Mouse (Mus musculus) stomach, embryonic 14.5 days (tissue): ENCODE measurements around the gene Atxn2l. TPM values are rescaled to one million over a fixed set of nuclear protein-coding genes. Genes with fewer than 3 reads are reported as not detected.

Experiments used
- ATAC-seq: fragments of 200-750 bp; cut with Nextera tagmentation; 2 replicates; pipeline ENCODE4 v1.8.0; 2017; ENCODE audit warnings: low read depth, moderate TSS enrichment; ENCODE audit not compliant: insufficient number of reproducible peaks, insufficient read depth, low FRiP score
- H3K27ac ChIP-seq: fragments of 300-500 bp; sonication (generic); 2 replicates; pipeline ENCODE4 v1.5.1; 2014; ENCODE audit warnings: mild to moderate bottlenecking, low read length, moderate library complexity, mixed read lengths
- H3K27me3 ChIP-seq: fragments of 300-500 bp; sonication (generic); 2 replicates; pipeline ENCODE4 v1.6.1; 2014; ENCODE audit warnings: low read length, control low read depth, mixed read lengths; ENCODE audit not compliant: control insufficient read depth, insufficient read depth
- H3K36me3 ChIP-seq: fragments of 300-500 bp; sonication (generic); 2 replicates; pipeline ENCODE4 v1.6.1; 2014; ENCODE audit warnings: mild to moderate bottlenecking, control low read depth, low read length, moderate library complexity, mixed read lengths; ENCODE audit not compliant: control insufficient read depth, insufficient read depth
- H3K4me1 ChIP-seq: fragments of 300-500 bp; sonication (generic); 2 replicates; pipeline ENCODE4 v1.6.1; 2014; ENCODE audit warnings: low read length, control low read depth, mixed read lengths; ENCODE audit not compliant: control insufficient read depth, insufficient read depth
- H3K4me2 ChIP-seq: fragments of 300-500 bp; sonication (generic); replicated peaks from 2 replicates; pipeline ENCODE4 v1.6.1; 2014; ENCODE audit warnings: low read depth, low read length, control low read depth
- H3K4me3 ChIP-seq: fragments of 300-500 bp; sonication (generic); 2 replicates; pipeline ENCODE4 v1.5.1; 2014; ENCODE audit warnings: low read depth, low read length, control low read depth
- H3K9ac ChIP-seq: fragments of 300-500 bp; sonication (generic); replicated peaks from 2 replicates; pipeline ENCODE4 v1.6.1; 2014; ENCODE audit warnings: low read depth, mild to moderate bottlenecking, control low read depth, low read length, moderate library complexity, mixed read lengths
- H3K9me3 ChIP-seq: fragments of 300-500 bp; sonication (generic); 2 replicates; pipeline ENCODE4 v1.6.1; 2016; ENCODE audit warnings: low read depth, low read length, control low read depth; ENCODE audit not compliant: control insufficient read depth
- WGBS: fragments of 180-500 bp; shearing (Covaris S2); extraction: QIAGEN DNeasy Blood & Tissue Kit; methylation state at CpG from one replicate; pipeline ENCODE4 v1.1.7; 2014; 5-methylcytosine and 5-hydroxymethylcytosine counted together
- polyA plus RNA-seq: library from polyadenylated mRNA; unstranded; fragments of >200 nt; fragmentation: Nextera tagmentation; extraction: Ambion mirVana; gene quantifications from 2 replicates; pipeline ENCODE4 v1.2.1, GENCODE M21; 2014

Atxn2l gene
- polyA plus RNA-seq, 1 experiment from 2014 or later: 45.6 TPM

- H3K9me3 ChIP-seq: no peaks in the 10 kb centered on the region
- WGBS: under 1% methylated on average over 32 of the region's 32 CpGs
- no peaks in the 10 kb centered on the region for H3K27me3 ChIP-seq
- ATAC-seq: peak; percentile 90
- 0 out of 2 replicates have a peak, but pooled peaks cover 8% of the 10 kb centered on the region for H3K4me1 ChIP-seq
- H3K36me3 ChIP-seq: peaks cover 20% of the 10 kb centered on the region
- H3K27ac ChIP-seq: peak within 1 kb of the TSS; percentile 79
- H3K4me3 ChIP-seq: peak within 1 kb of the TSS; percentile 59
- H3K4me2 ChIP-seq: peak within 1 kb of the TSS; percentile 95
- peak within 1 kb of the TSS; percentile 67 for H3K9ac ChIP-seq
These were observed 16.2 kb downstream of the Atxn2l start, which contains the start of gene Tufm for GRCm38 (mm10) chr7:126487052-126487483. TSS of gene Tufm (plus strand) at chr7:126487361.

GRCm38 (mm10) chr7:126482392-126482871 lies 20.8 kb downstream of the Atxn2l start:
- peak; percentile 92 for ATAC-seq
- peak overlapping the region; percentile 28; the same call in 1 of the 2 replicates for H3K9ac ChIP-seq
- peak overlapping the region; percentile 59; the same call in 1 of the 2 replicates for H3K27ac ChIP-seq
- no peaks in the 10 kb centered on the region for H3K4me1 ChIP-seq
- H3K27me3 ChIP-seq: no peaks in the 10 kb centered on the region
- peaks cover 3% of the 10 kb centered on the region; the same call in 1 of the 2 replicates for H3K9me3 ChIP-seq
- peak overlapping the region; percentile 57 for H3K4me2 ChIP-seq
- WGBS: 1% methylated on average over 23 of the region's 23 CpGs
- no peaks in the 10 kb centered on the region for H3K36me3 ChIP-seq
- peak overlapping the region; percentile 23 for H3K4me3 ChIP-seq

DNA sequence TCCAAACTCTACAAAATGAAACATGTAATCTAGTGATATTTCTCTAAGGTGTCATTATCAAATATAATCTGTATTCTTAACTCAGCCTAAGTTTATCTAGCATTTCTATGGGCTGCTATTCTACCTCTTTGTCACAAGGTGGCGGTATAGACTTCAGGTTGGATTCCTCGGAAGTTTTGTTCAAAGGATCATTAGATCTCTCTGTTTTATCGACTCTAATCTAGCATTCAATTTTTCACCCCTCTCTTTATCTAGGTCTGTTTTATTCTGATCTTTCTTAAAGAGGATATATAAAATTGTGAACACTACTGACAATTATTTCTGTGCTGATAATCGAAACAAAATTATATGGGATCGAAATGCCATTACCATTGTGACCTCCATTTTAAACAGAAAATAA lies 21.5 kb downstream of the Atxn2l start:
- ATAC-seq: no peak
- no peak overlapping the region for H3K27ac ChIP-seq
- no peaks in the 10 kb centered on the region for H3K27me3 ChIP-seq
- H3K4me2 ChIP-seq: no peak overlapping the region
- 27% methylated on average over 5 of the region's 5 CpGs for WGBS
- H3K4me3 ChIP-seq: no peak overlapping the region
- no peak overlapping the region for H3K9ac ChIP-seq
- no peaks in the 10 kb centered on the region for H3K36me3 ChIP-seq
- no peaks in the 10 kb centered on the region for H3K4me1 ChIP-seq
- peaks cover 3% of the 10 kb centered on the region; the same call in 1 of the 2 replicates for H3K9me3 ChIP-seq

DNA sequence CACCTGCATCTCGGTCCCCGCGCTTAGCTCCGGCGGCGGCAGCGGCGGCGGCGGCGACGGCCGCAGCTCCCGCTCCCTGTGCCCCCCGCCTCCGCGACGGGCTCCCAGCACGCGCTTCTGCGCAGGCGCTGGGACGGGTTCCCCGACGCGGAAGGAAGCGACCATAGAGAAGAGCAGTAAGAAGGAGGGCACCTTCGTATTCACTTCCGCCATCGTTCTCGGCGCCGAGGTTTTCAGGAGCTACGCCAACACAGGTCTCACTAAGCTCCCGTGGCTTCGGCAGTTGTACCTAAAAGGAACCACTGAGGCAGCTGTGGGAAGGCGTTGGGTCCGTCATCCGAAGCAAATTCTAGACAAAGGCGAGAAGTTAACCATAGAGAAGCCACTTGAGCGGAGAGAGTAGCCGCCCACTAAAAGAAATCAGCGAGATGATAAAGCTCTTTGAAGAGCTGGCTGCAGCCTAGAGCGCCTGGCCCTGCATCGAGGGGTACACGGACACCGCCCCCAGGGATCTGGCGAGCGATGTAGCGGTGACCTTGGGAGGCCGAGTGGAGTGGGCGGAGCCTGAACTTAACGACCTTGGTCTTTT lies 28.1 kb downstream of the Atxn2l start, which contains the start of gene Sh2b1:
TSS of gene Sh2b1 (minus strand) at position 432 of the 589 bp plus-strand sequence.
- H3K4me2 ChIP-seq: peak within 1 kb of the TSS; percentile 78
- H3K9ac ChIP-seq: peak within 1 kb of the TSS; percentile 93
- H3K27ac ChIP-seq: peak within 1 kb of the TSS; percentile 84; the same call in 1 of the 2 replicates
- peaks cover 11% of the 10 kb centered on the region for H3K4me1 ChIP-seq
- WGBS: under 1% methylated on average over 52 of the region's 53 CpGs
- H3K36me3 ChIP-seq: peaks cover 23% of the 10 kb centered on the region
- no peaks in the 10 kb centered on the region for H3K9me3 ChIP-seq
- peak; percentile 91 for ATAC-seq
- H3K4me3 ChIP-seq: peak within 1 kb of the TSS; percentile 62
- H3K27me3 ChIP-seq: no peaks in the 10 kb centered on the region

- Histone ChIP-seq H3K4me3 (peak overlapping the region; percentile 62), H3K9ac (peak overlapping the region; percentile 93), H3K4me1 (peaks cover 11% of the 10 kb centered on the region), H3K4me2 (peak overlapping the region; percentile 78), H3K27me3 (no peaks in the 10 kb centered on the region), H3K36me3 (peaks cover 26% of the 10 kb centered on the region), H3K9me3 (no peaks in the 10 kb centered on the region), H3K27ac (peak overlapping the region; percentile 84; the same call in 1 of the 2 replicates)
- peak; percentile 25; the same call in 1 of the 2 replicates for ATAC-seq
- 2% methylated on average over 27 of the region's 27 CpGs for WGBS
These were observed 28.7 kb downstream of the Atxn2l start for GRCm38 (mm10) chr7:126474486-126474955.

GRCm38 (mm10) chr7:126473470-126474086 lies 29.7 kb downstream of the Atxn2l start:
- no peak for ATAC-seq
- Histone ChIP-seq H3K4me1 (peaks cover 11% of the 10 kb centered on the region), H3K9me3 (no peaks in the 10 kb centered on the region), H3K4me3 (peak overlapping the region; percentile 62), H3K9ac (0 out of 2 replicates have a peak overlapping the region, but pooled peaks have one; percentile 93), H3K27me3 (no peaks in the 10 kb centered on the region), H3K36me3 (peaks cover 35% of the 10 kb centered on the region), H3K4me2 (peak overlapping the region; percentile 78), H3K27ac (no peak overlapping the region)
- 80% methylated on average over 9 of the region's 9 CpGs for WGBS

GRCm38 (mm10) chr7:126472713-126473112 lies 30.5 kb downstream of the Atxn2l start:
- no peak overlapping the region for H3K27ac ChIP-seq
- peaks cover 11% of the 10 kb centered on the region for H3K4me1 ChIP-seq
- H3K9ac ChIP-seq: no peak overlapping the region
- H3K4me2 ChIP-seq: no peak overlapping the region
- H3K36me3 ChIP-seq: peaks cover 44% of the 10 kb centered on the region
- WGBS: 92% methylated on average over 16 of the region's 16 CpGs
- no peak overlapping the region for H3K4me3 ChIP-seq
- no peaks in the 10 kb centered on the region for H3K27me3 ChIP-seq
- no peak for ATAC-seq
- H3K9me3 ChIP-seq: no peaks in the 10 kb centered on the region

DNA sequence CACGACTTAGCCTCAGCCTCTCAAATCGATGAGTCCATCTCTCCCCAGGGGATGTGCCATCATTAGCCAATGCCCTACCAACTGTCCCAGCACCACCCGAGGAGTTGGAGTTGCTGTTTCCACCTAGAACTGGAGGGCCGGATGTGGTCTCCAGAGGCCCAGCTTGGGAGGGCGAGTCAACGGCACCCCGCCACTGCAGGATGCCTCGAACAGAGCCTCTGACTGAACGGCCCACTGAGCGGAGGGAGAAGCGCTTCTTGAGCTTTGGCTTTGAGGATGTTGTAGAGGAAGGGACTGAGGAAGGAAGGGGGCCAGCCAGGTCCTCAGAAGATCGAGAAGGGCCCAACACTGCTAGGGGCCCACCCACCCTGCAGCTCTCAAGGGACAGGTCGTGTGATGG lies 30.9 kb downstream of the Atxn2l start:
- peaks cover 11% of the 10 kb centered on the region for H3K4me1 ChIP-seq
- no peak overlapping the region for H3K27ac ChIP-seq
- no peaks in the 10 kb centered on the region for H3K9me3 ChIP-seq
- no peaks in the 10 kb centered on the region for H3K27me3 ChIP-seq
- H3K36me3 ChIP-seq: peaks cover 48% of the 10 kb centered on the region
- no peak for ATAC-seq
- H3K4me2 ChIP-seq: no peak overlapping the region
- 87% methylated on average over 13 of the region's 13 CpGs for WGBS
- no peak overlapping the region for H3K4me3 ChIP-seq
- H3K9ac ChIP-seq: no peak overlapping the region
